Mouse (Mus musculus) limb, embryonic 14.5 days (tissue): ENCODE data around the gene Gm11634. TPM values are rescaled to one million over a fixed set of nuclear protein-coding genes. Genes with fewer than 3 reads are reported as not detected.

ENCODE experiments used
- ATAC-seq: fragments of 200-750 bp; cut with Nextera tagmentation; 2 replicates; pipeline ENCODE4 v1.8.0; 2017; ENCODE audit warnings: low read depth, moderate number of reproducible peaks, moderate TSS enrichment; ENCODE audit not compliant: low FRiP score
- DNase-seq: peaks from one replicate; pipeline ENCODE4 v3.0.0-alpha.2; 2015; ENCODE audit warnings: low spot score
- H3K27ac ChIP-seq: fragments of 300-500 bp; sonication (generic); replicated peaks from 2 replicates; pipeline ENCODE4 v1.5.1; 2014; ENCODE audit warnings: low read depth, mild to moderate bottlenecking, low read length, moderate library complexity, mixed read lengths
- H3K27me3 ChIP-seq: fragments of 300-500 bp; sonication (generic); 2 replicates; pipeline ENCODE4 v1.6.1; 2014; ENCODE audit warnings: low read length, mixed read lengths; ENCODE audit not compliant: control insufficient read depth, insufficient read depth
- H3K36me3 ChIP-seq: fragments of 300-500 bp; sonication (generic); 2 replicates; pipeline ENCODE4 v1.6.1; 2014; ENCODE audit warnings: mild to moderate bottlenecking, low read length, moderate library complexity, mixed read lengths; ENCODE audit not compliant: control insufficient read depth, insufficient read depth
- H3K4me1 ChIP-seq: fragments of 300-500 bp; sonication (generic); 2 replicates; pipeline ENCODE4 v1.6.1; 2014; ENCODE audit warnings: antibody characterized with exemption, low read length, mixed read lengths; ENCODE audit not compliant: control insufficient read depth, insufficient read depth
- H3K4me2 ChIP-seq: fragments of 300-500 bp; sonication (generic); replicated peaks from 2 replicates; pipeline ENCODE4 v1.6.1; 2014; ENCODE audit warnings: low read depth, mild to moderate bottlenecking, low read length, moderate library complexity; ENCODE audit not compliant: severe bottlenecking
- H3K4me3 ChIP-seq: fragments of 300-500 bp; sonication (generic); replicated peaks from 2 replicates; pipeline ENCODE4 v1.5.1; 2014; ENCODE audit warnings: low read length
- H3K9ac ChIP-seq: fragments of 300-500 bp; sonication (generic); 2 replicates; pipeline ENCODE4 v1.6.1; 2014; ENCODE audit warnings: mild to moderate bottlenecking, low read depth, low read length, moderate library complexity; ENCODE audit not compliant: severe bottlenecking
- H3K9me3 ChIP-seq: fragments of 300-500 bp; sonication (generic); 2 replicates; pipeline ENCODE4 v1.6.1; 2016; ENCODE audit warnings: low read length; ENCODE audit not compliant: control insufficient read depth
- POLR2A ChIP-seq: fragments of 200-500 bp; IDR thresholded peaks from 2 replicates; pipeline ENCODE4 v1.8.0; 2012; ENCODE audit warnings: inconsistent platforms, mild to moderate bottlenecking, moderate library complexity, borderline replicate concordance; ENCODE audit not compliant: insufficient read depth, insufficient read length; ENCODE audit errors: extremely low read depth
- WGBS: fragments of 180-500 bp; shearing (Covaris S2); extraction: QIAGEN DNeasy Blood & Tissue Kit; methylation state at CpG from one replicate; pipeline ENCODE4 v1.1.7; 2014; 5-methylcytosine and 5-hydroxymethylcytosine counted together
- polyA plus RNA-seq, 2 experiments: library from polyadenylated mRNA; depleted of rRNA in 1 of 2; stranded (reverse) in 1 of 2; unstranded in 1 of 2; fragments of >200 nt; fragmentation: Nextera tagmentation in 1 of 2; extraction: Ambion mirVana in 1 of 2; gene quantifications; 2 replicates each; pipeline versions ENCODE4 v1.2.1 to v1.2.3; 2012 to 2014

Gm11634 gene
- polyA plus RNA-seq, 2 experiments: not detected

- TF ChIP-seq POLR2A: no peak
- 85% methylated on average over 6 of the region's 6 CpGs for WGBS
- Histone ChIP-seq H3K9me3 (no peaks in the 10 kb centered on the region), H3K27me3 (no peaks in the 10 kb centered on the region), H3K36me3 (peaks cover 97% of the 10 kb centered on the region), H3K4me1 (no peaks in the 10 kb centered on the region), H3K4me2 (no peak overlapping the region), H3K4me3 (no peak overlapping the region), H3K27ac (no peak overlapping the region), H3K9ac (no peak overlapping the region)
- ATAC-seq: no peak
- no peak for DNase-seq
Observed at GRCm38 (mm10) chr11:101576116-101576515, 22.9 kb downstream of the Gm11634 start.

GRCm38 (mm10) chr11:101568421-101568820, 30.6 kb downstream of the Gm11634 start:
- WGBS: 89% methylated on average over 3 of the region's 3 CpGs
- H3K27ac ChIP-seq: no peak overlapping the region
- no peak for TF ChIP-seq POLR2A
- DNase-seq (no peak), ATAC-seq (no peak)
- H3K9me3 ChIP-seq: no peaks in the 10 kb centered on the region
- H3K4me1 ChIP-seq: no peaks in the 10 kb centered on the region
- no peak overlapping the region for H3K4me2 ChIP-seq
- H3K27me3 ChIP-seq: no peaks in the 10 kb centered on the region
- no peak overlapping the region for H3K9ac ChIP-seq
- no peak overlapping the region for H3K4me3 ChIP-seq
- H3K36me3 ChIP-seq: peaks cover 87% of the 10 kb centered on the region

DNA sequence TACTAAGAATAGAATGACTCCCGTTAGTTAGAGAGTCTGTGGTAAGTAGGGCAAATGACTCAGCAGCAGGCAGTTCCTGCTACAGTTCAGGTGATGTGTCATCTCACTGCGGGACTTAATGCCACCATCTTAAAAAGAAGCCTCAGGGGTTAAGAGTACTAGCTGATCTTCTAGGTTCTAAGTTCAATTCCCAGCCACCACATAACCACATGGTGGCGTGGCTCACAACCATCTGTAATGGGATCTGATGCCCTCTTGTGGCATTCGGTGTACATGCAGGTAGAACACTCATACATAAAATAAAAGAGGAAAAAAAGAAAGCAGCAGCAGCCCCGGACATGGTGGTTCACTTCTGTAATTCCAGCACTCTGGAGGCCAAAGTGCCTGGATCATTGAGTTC, 36.7 kb downstream of the Gm11634 start:
- WGBS: 40% methylated on average over 5 of the region's 5 CpGs
- Histone ChIP-seq H3K4me3 (no peak overlapping the region), H3K9ac (no peak overlapping the region), H3K27ac (no peak overlapping the region), H3K4me1 (no peaks in the 10 kb centered on the region), H3K36me3 (peaks cover 81% of the 10 kb centered on the region), H3K27me3 (no peaks in the 10 kb centered on the region), H3K9me3 (no peaks in the 10 kb centered on the region), H3K4me2 (no peak overlapping the region)
- DNase-seq (peak; percentile 65), ATAC-seq (no peak)
- TF ChIP-seq POLR2A: no peak

- 67% methylated on average over 2 of the region's 2 CpGs for WGBS
- Histone ChIP-seq H3K4me2 (no peak overlapping the region), H3K4me3 (no peak overlapping the region), H3K9ac (no peak overlapping the region), H3K4me1 (peaks cover 13% of the 10 kb centered on the region), H3K9me3 (no peaks in the 10 kb centered on the region), H3K27ac (no peak overlapping the region), H3K27me3 (no peaks in the 10 kb centered on the region), H3K36me3 (peaks cover 62% of the 10 kb centered on the region)
- TF ChIP-seq POLR2A: no peak
- DNase-seq: no peak
- ATAC-seq: no peak
Observed at GRCm38 (mm10) chr11:101556954-101557353, 42.1 kb downstream of the Gm11634 start.

- Histone ChIP-seq H3K9ac (no peak overlapping the region), H3K4me3 (no peak overlapping the region), H3K4me2 (no peak overlapping the region), H3K4me1 (peaks cover 13% of the 10 kb centered on the region), H3K36me3 (peaks cover 58% of the 10 kb centered on the region), H3K27me3 (no peaks in the 10 kb centered on the region), H3K9me3 (no peaks in the 10 kb centered on the region), H3K27ac (no peak overlapping the region)
- no peak for TF ChIP-seq POLR2A
- ATAC-seq (no peak), DNase-seq (no peak)
- WGBS: 92% methylated on average over 7 of the region's 7 CpGs
Observed at GRCm38 (mm10) chr11:101556541-101556940, 42.5 kb downstream of the Gm11634 start.

- peaks cover 35% of the 10 kb centered on the region for H3K36me3 ChIP-seq
- no peaks in the 10 kb centered on the region for H3K9me3 ChIP-seq
- peaks cover 19% of the 10 kb centered on the region for H3K4me1 ChIP-seq
- peak overlapping the region; percentile 85 for H3K27ac ChIP-seq
- H3K9ac ChIP-seq: peak overlapping the region; percentile 81
- peak; percentile 36 for DNase-seq
- no peaks in the 10 kb centered on the region for H3K27me3 ChIP-seq
- no peak for TF ChIP-seq POLR2A
- peak overlapping the region; percentile 57 for H3K4me2 ChIP-seq
- peak overlapping the region; percentile 68 for H3K4me3 ChIP-seq
- 13% methylated on average over 8 of the region's 8 CpGs for WGBS
- ATAC-seq: no peak
Observed at GRCm38 (mm10) chr11:101553354-101553930, 45.6 kb downstream of the Gm11634 start.
